Mouse (Mus musculus) CH12.LX (cell line): ENCODE measurements around the gene Upf1.

ENCODE experiments used
- CHD1 ChIP-seq: IDR thresholded peaks from 2 replicates; pipeline ENCODE4 v1.6.1; 2012; ENCODE audit warnings: low read depth, low read length, improper control_type of control experiment, inconsistent platforms
- CTCF ChIP-seq, 2 experiments: IDR thresholded peaks in 1 of 2; conservative IDR thresholded peaks in 1 of 2; 2 replicates each; pipeline ENCODE4 v1.5.1; 2011 to 2012; ENCODE audit warnings: low read depth in 2 of 2, low read length in 2 of 2, improper control_type of control experiment in 1 of 2, inconsistent platforms in 1 of 2, mild to moderate bottlenecking in 1 of 2, moderate library complexity in 1 of 2
- E2F4 ChIP-seq: IDR thresholded peaks from 2 replicates; pipeline ENCODE4 v1.6.1; 2011; ENCODE audit warnings: low read depth, low read length, improper control_type of control experiment; ENCODE audit not compliant: insufficient replicate concordance
- ELF1 ChIP-seq: IDR thresholded peaks from 2 replicates; pipeline ENCODE4 v1.6.1; 2014; ENCODE audit warnings: low read depth, mild to moderate bottlenecking, inconsistent platforms, low read length, improper control_type of control experiment
- EP300 ChIP-seq: IDR thresholded peaks from 2 replicates; pipeline ENCODE4 v1.6.1; 2011; ENCODE audit warnings: low read length, improper control_type of control experiment
- GABPA ChIP-seq: IDR thresholded peaks from 2 replicates; pipeline ENCODE4 v1.6.1; 2012; ENCODE audit warnings: low read depth, low read length, improper control_type of control experiment, inconsistent platforms; ENCODE audit not compliant: insufficient replicate concordance
- HCFC1 ChIP-seq: IDR thresholded peaks from 2 replicates; pipeline ENCODE4 v1.6.1; 2012; ENCODE audit warnings: low read depth, mild to moderate bottlenecking, inconsistent platforms, low read length, improper control_type of control experiment
- MAFK ChIP-seq: IDR thresholded peaks from 2 replicates; pipeline ENCODE4 v1.6.1; 2011; ENCODE audit warnings: low read length, improper control_type of control experiment; ENCODE audit not compliant: insufficient replicate concordance
- NELFE ChIP-seq: IDR thresholded peaks from 2 replicates; pipeline ENCODE4 v1.6.1; 2011; ENCODE audit warnings: low read depth, low read length, improper control_type of control experiment
- POLR2A ChIP-seq: IDR thresholded peaks from 2 replicates; pipeline ENCODE4 v1.6.1; 2011; ENCODE audit warnings: low read depth, mild to moderate bottlenecking, improper control_type of control experiment, low read length
- USF1 ChIP-seq: IDR thresholded peaks from 2 replicates; pipeline ENCODE4 v1.6.1; 2014; ENCODE audit warnings: low read depth, mild to moderate bottlenecking, inconsistent platforms, low read length, improper control_type of control experiment
- ZMIZ1 ChIP-seq: IDR thresholded peaks from 2 replicates; pipeline ENCODE4 v1.6.1; 2012; ENCODE audit warnings: low read depth, mild to moderate bottlenecking, inconsistent platforms, low read length, improper control_type of control experiment

DNA sequence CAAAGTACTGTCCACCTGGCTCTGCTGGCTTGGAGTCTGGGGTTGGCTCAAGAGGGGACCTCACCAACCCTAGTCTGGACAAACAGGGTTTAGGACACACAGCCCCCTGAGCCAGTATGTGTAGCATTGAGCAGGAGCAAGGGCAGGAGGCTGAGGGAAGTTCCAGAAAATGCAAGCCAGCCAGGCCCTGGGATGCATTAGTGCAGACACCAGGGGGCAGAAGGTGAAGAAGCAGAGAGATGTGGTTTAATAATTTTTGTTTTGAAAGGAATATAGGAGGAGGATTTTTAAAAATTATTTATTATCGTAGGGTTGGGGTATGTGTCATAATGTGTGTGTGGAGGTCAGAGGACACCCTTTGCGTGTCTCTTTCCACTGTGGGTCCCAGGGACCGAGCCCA lies 29.4 kb downstream of the Upf1 start:
- TF ChIP-seq CTCF (conservative IDR thresholded peaks at IDR 0.05 in 1 of 2, IDR thresholded peaks at IDR 0.05 in 1 of 2; ENCODE audit: low read depth in 2 of 2, low read length in 2 of 2) (peak in 1 of 2 experiments; percentile 42; a peak in 2 of 4 replicates), ELF1 (no peak), POLR2A (no peak), EP300 (no peak), MAFK (no peak), USF1 (no peak), NELFE (no peak), E2F4 (no peak), GABPA (no peak), HCFC1 (no peak), CHD1 (no peak), ZMIZ1 (no peak)
